Mouse (Mus musculus) cerebellum, postnatal 25 days (tissue): ENCODE results near the gene Bace2.

Experiments
- DNase-seq, 2 experiments: peaks; one replicate each; pipeline ENCODE4 v3.0.0; 2021; ENCODE audit warnings: mixed read lengths in 2 of 2

Gene Bace2

DNA sequence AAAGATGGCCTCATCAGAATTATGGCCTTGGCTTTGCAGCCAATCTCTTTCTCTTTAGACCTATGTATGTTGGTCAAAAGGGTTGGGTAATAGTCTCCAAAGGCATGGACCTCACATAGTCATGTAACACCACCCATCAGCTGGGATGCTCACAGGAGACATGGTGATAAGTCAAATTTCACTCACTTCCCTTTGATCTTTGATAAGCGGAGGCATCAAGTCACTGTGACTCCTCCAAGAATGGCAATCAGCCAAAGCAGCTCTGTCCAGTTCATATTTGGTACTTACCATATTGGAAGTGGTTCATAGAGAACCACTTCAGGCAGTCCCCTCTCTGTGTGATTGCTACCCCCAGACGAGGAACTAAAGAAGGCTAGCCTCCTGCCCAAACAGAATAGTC, 118.1 kb downstream of the Bace2 start:
- no peak for DNase-seq

DNA sequence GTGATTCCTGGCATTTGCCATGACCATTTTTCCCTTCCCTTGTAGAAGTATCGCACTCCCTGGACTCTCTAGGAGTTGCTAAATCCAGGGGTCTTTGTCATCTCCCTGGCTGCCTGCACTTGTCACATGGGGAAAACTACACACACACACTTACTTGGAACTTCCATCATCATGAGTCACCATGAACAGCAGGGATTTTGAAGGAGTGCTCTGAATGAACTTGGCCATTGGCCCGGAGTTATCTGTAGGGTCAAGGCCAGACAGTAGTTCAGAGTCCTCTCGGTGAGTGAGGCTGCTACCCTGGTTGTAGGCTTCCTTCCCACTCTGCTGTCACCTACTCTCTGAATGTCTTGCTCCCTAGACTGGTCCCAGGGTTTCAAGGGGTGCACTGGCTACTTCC, 119.0 kb downstream of the Bace2 start:
- DNase-seq, result no peak

- DNase-seq, result no peak
These were observed 120.0 kb downstream of the Bace2 start for GRCm38 (mm10) chr16:97476524-97476923.

DNA sequence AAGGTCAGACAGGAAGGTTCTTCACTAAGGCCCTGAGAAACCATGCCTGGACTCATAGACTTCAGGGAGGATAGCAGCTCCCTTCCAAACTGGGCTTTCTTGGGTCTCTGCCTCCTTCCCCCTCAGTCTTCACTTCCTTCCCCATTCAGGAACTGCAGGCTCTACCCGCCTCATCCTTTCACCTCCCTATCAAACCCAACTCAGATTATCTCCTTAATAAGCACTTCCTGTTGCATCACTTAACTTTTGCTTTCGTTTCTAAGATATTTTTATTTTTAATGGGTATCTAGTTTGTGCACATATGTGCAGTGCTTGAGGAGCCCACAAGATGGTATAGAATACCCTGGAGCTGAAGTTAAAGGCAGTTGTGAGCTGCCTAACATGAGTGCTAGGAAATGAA, 122.1 kb downstream of the Bace2 start:
- no peak for DNase-seq

DNA sequence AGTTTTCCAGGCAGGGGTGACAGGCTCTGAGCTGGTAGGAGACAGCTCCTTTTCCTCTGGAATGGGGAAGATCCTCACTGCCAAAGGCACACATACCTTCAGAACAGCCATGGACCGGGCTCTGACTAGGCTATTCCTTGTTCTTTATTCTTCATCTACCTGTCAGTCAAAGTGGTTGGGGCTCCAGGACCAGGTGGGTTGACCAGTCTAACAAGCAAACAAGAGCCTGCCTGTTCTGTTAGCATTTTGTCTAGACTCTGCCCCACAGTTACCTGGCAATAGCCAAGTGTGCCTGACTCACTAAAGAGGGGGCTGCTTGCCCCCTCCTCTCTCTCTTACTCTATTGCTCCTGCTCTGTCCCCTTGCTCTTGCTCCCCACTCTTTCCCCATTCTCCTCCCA, 135.8 kb downstream of the Bace2 start:
- DNase-seq, result no peak
